Mouse (Mus musculus) embryonic fibroblast, embryonic 13.5 days (primary cell): ENCODE measurements at regions not wholly inside any gene's neighbourhood (a gene's known extent, or its start where the extent isn't known, plus 50 kb on each side); places are given as distances from the start of the nearest gene placed in this dataset.

ENCODE experiments used
- CTCF ChIP-seq: IDR thresholded peaks from 2 replicates; pipeline ENCODE4 v1.5.1; 2011; ENCODE audit warnings: mild to moderate bottlenecking, control low read depth, low read length, moderate library complexity, borderline replicate concordance; ENCODE audit not compliant: insufficient read depth
- POLR2A ChIP-seq: IDR thresholded peaks from 2 replicates; pipeline ENCODE4 v1.6.1; 2011; ENCODE audit warnings: low read depth, mild to moderate bottlenecking, control low read depth, low read length, moderate library complexity

DNA sequence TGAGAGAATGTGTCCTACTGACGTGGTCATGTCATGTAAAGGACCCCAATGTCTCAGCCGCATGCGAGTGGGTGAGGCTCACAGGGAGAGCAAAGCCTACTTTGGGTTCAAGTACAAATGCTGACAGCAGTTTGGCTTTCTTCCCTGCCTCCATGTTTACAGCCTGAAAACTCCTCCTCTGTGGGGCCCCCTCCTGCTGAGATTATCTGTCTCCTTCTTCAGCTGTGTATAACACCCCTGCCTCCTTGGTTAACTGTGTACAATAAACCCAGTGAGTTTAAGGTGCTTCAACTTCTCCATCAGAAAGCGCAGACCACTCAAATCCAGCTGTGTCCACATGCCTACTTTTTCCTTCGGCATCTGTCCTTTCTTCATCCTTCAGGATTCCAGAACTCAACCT is 130.3 kb downstream of the Tex36 start:
- TF ChIP-seq POLR2A (no peak), CTCF (no peak)
